Mouse (Mus musculus) small intestine, adult 2 months (tissue): ENCODE data around the gene Olfr1043.
"Not testable (repeated sequence)": the region's sequence is repeated elsewhere in the genome, so short reads cannot be mapped to it uniquely, and the experiment has no call there.

ENCODE experiments used
- CTCF ChIP-seq: fragments of 200-500 bp; IDR thresholded peaks from 2 replicates; pipeline ENCODE4 v1.5.1; 2012; ENCODE audit warnings: low read depth, mild to moderate bottlenecking, control low read depth, inconsistent platforms, low read length, moderate library complexity, mixed read lengths; ENCODE audit not compliant: insufficient replicate concordance, insufficient read length; ENCODE audit errors: extremely low read depth
- POLR2A ChIP-seq: fragments of 200-500 bp; IDR thresholded peaks from 2 replicates; pipeline ENCODE4 v1.6.1; 2012; ENCODE audit warnings: low read depth, mild to moderate bottlenecking, control low read depth, inconsistent platforms, low read length, moderate library complexity

GRCm38 (mm10) chr2:86175422-86175821 is 8.1 kb upstream of the Olfr1043 start:
- TF ChIP-seq CTCF, POLR2A: not testable (repeated sequence)
